Mouse (Mus musculus) bone marrow macrophage, adult 2 months (primary cell): ENCODE measurements around the gene Itpk1. TPM values are rescaled to one million over a fixed set of nuclear protein-coding genes. Genes with fewer than 3 reads are reported as not detected.

Source experiments
- H3K27ac ChIP-seq: 2 replicates; pipeline ENCODE4 v1.5.1; 2012; ENCODE audit warnings: low read depth, low read length; ENCODE audit not compliant: insufficient read depth
- H3K4me1 ChIP-seq: 2 replicates; pipeline ENCODE4 v1.6.1; 2012; ENCODE audit warnings: low read length; ENCODE audit not compliant: control insufficient read depth, insufficient read depth
- H3K4me3 ChIP-seq: 2 replicates; pipeline ENCODE4 v1.5.1; 2012; ENCODE audit warnings: mild to moderate bottlenecking, low read length, moderate library complexity; ENCODE audit not compliant: insufficient read depth
- CTCF ChIP-seq: IDR thresholded peaks from 2 replicates; pipeline ENCODE4 v1.5.1; 2012; ENCODE audit warnings: low read depth, mild to moderate bottlenecking, low read length, moderate library complexity
- POLR2A ChIP-seq: IDR thresholded peaks from 2 replicates; pipeline ENCODE4 v1.6.1; 2012; ENCODE audit warnings: mild to moderate bottlenecking, low read depth, low read length, borderline replicate concordance
- polyA plus RNA-seq: library from polyadenylated mRNA; stranded (reverse); fragments of >200 nt; gene quantifications from 2 replicates; pipeline ENCODE4 v1.2.4, GENCODE M21; 2012; ENCODE audit not compliant: missing spikeins, insufficient read depth, insufficient read length

Itpk1 gene
- polyA plus RNA-seq, 1 experiment: 23.5 TPM

GRCm38 (mm10) chr12:102587106-102587505 is 117.6 kb downstream of the Itpk1 start:
- H3K4me3 ChIP-seq: no peak overlapping the region
- no peak for TF ChIP-seq CTCF
- no peak for TF ChIP-seq POLR2A

GRCm38 (mm10) chr12:102586286-102586881 is 118.3 kb downstream of the Itpk1 start:
- H3K4me3 ChIP-seq: no peak overlapping the region
- TF ChIP-seq CTCF (no peak), POLR2A (no peak)
- no peaks in the 10 kb centered on the region for H3K4me1 ChIP-seq
- H3K27ac ChIP-seq: no peak overlapping the region

More at GRCm38 (mm10) chr12:102587106-102587505, 117.6 kb downstream of the Itpk1 start:
- Histone ChIP-seq H3K4me1 (no peaks in the 10 kb centered on the region), H3K27ac (no peak overlapping the region)

- Histone ChIP-seq H3K4me3 (no peak overlapping the region), H3K4me1 (no peaks in the 10 kb centered on the region), H3K27ac (no peak overlapping the region)
- TF ChIP-seq POLR2A: no peak
- TF ChIP-seq CTCF: no peak
Measured at GRCm38 (mm10) chr12:102585390-102585789, 119.3 kb downstream of the Itpk1 start.

GRCm38 (mm10) chr12:102582441-102582840 is 122.3 kb downstream of the Itpk1 start:
- TF ChIP-seq POLR2A: no peak
- no peak for TF ChIP-seq CTCF
- H3K27ac ChIP-seq: no peak overlapping the region
- H3K4me1 ChIP-seq: no peaks in the 10 kb centered on the region
- no peak overlapping the region for H3K4me3 ChIP-seq

- TF ChIP-seq CTCF: no peak
- no peak for TF ChIP-seq POLR2A
- Histone ChIP-seq H3K4me1 (no peaks in the 10 kb centered on the region), H3K4me3 (no peak overlapping the region), H3K27ac (no peak overlapping the region)
Measured at GRCm38 (mm10) chr12:102581579-102582196, 123.0 kb downstream of the Itpk1 start.

GRCm38 (mm10) chr12:102579041-102579440 is 125.7 kb downstream of the Itpk1 start:
- TF ChIP-seq POLR2A: no peak
- TF ChIP-seq CTCF: peak; percentile 41
- Histone ChIP-seq H3K27ac (no peak overlapping the region), H3K4me1 (no peaks in the 10 kb centered on the region), H3K4me3 (no peak overlapping the region)

DNA sequence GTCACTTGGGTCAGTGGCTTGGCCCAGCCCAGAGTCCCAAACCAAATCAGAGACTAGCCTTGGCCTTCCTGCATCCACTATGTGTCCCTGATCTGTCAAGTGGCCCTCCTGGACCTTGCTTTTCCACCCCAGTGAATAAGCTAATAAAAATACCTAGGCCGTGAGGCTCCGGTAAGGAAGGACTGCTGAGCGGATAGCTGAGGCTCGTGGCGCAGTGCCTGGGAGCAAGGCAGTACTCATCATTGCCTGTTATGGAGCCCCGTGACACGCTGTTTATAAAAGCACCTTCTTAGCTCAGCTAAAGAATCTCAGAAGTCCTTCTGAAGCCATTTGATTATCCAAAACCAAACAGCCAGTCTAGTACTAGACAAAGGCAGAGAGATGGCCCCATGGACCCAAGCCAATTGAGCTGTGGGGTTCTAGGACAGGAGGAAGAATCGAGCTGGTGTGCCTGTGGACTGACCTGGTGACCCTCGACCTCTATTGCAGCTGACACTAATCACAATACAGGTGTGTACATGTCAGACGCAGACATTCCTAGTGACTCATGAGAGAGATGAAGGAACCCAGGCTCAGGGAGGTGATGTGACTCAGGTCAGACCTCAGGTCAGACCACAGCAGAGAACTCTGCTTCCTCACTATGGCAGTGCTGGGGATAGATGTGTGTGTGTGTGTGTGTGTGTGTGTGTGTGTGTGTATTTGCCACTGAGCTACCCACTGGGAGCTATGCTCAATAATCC is 127.9 kb downstream of the Itpk1 start:
- no peak overlapping the region for H3K4me3 ChIP-seq
- no peak overlapping the region for H3K27ac ChIP-seq
- H3K4me1 ChIP-seq: no peaks in the 10 kb centered on the region
- TF ChIP-seq POLR2A (no peak), CTCF (no peak)

- no peak for TF ChIP-seq CTCF
- no peak for TF ChIP-seq POLR2A
Measured at GRCm38 (mm10) chr12:102575541-102576329, 129.0 kb downstream of the Itpk1 start.

DNA sequence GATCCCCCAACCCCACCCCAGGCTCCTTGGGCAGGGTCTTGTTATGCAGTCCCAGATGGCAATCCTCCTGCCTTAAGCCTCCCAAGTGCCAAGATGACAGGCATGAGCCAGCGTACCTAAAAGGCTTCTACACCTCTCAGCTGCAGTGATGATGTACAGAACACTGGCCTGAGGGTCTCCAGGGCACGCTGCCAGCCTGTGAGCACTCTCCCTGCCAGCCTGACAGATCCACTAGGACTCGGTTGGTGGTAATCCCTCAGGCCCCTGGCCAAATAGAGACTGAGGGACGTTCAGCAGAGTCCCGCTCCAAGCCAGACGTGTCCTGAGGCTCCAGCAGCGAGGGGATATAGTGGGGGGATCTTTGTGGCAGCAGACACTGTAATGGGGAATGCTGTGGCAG is 131.7 kb downstream of the Itpk1 start:
- Histone ChIP-seq H3K27ac (no peak overlapping the region), H3K4me3 (no peak overlapping the region), H3K4me1 (no peaks in the 10 kb centered on the region)
- no peak for TF ChIP-seq CTCF
- TF ChIP-seq POLR2A: no peak

More at GRCm38 (mm10) chr12:102575541-102576329, 129.0 kb downstream of the Itpk1 start:
- Histone ChIP-seq H3K27ac (no peak overlapping the region), H3K4me3 (no peak overlapping the region), H3K4me1 (no peaks in the 10 kb centered on the region)
